ENCODE assay signal across 21 mouse cellular contexts in the genomic region with DNA sequence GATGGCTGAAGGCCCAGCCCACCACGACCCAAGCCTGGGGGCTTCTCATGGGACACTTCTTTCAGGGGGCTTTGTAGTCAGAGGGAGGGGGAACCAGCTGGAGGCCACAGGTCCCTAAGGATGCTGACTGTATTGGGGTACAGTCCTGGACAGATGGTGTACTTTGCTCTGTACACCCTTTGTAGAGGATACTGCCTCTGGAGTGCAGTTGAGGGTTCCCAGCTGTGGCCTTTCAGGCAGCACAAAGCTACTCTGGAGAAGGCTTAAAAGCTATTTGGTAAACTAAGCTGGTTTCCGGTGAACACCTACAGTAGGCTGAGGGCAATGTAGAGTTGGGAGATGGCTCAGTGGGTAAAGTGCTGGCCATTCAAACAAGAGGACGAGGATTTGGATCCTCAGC.
A peak's percentile ranks its signal among the peaks of the same experiment; 100 is the strongest.
DNase-seq lines count a peak whose midpoint lies in the region; ATAC-seq and TF ChIP-seq lines count a peak whose summit lies in the region.
"Had no signal": no experiment of that assay in that cellular context is flagged by ENCODE, and none has a peak within 500 bp of the region (broad histone marks: within the 10 kb centered on the region; RNA-seq: fewer than 3 reads in every experiment).

No protein-coding gene starts in this region.

- H3K4me2 ChIP-seq in heart, embryonic 12.5 days: no peak overlapping the region
- no peak overlapping the region for H3K4me2 ChIP-seq in lung, embryonic 16.5 days (ENCODE audit: low read depth, low read length)
- H3K4me2 ChIP-seq in embryonic facial prominence, embryonic 12.5 days (replicated peaks): no peak overlapping the region
- no peak overlapping the region for H3K4me2 ChIP-seq in kidney, embryonic 16.5 days (replicated peaks; ENCODE audit: low read depth, low read length)
- H3K4me2 ChIP-seq in kidney, embryonic 15.5 days: no peak overlapping the region
- H3K4me2 ChIP-seq: heart, embryonic 13.5 days; hindbrain, embryonic 14.5 days; limb, embryonic 15.5 days; midbrain, embryonic 13.5 days; neural tube, embryonic 12.5 days had no signal

- TF ChIP-seq CTCF in lung, adult 2 months (IDR thresholded peaks at IDR 0.05; ENCODE audit: insufficient read depth, low read length): no peak

- no peak for ATAC-seq in heart, embryonic 12.5 days (ENCODE audit: insufficient number of reproducible peaks, low FRiP score)
- peak; percentile 76 for ATAC-seq in lung, embryonic 16.5 days (ENCODE audit: low read depth)
- 0 out of 2 replicates have a peak, but pooled peaks have one; percentile 36 for ATAC-seq in embryonic facial prominence, embryonic 12.5 days (ENCODE audit: insufficient number of reproducible peaks, insufficient read depth, low FRiP score, low TSS enrichment)
- ATAC-seq in kidney, embryonic 16.5 days (ENCODE audit: low FRiP score, low TSS enrichment): no peak
- no peak for ATAC-seq in kidney, embryonic 15.5 days (replicated peaks; ENCODE audit: low FRiP score)
- ATAC-seq: midbrain, embryonic 13.5 days had no signal

- WGBS in heart, embryonic 12.5 days: 72% methylated on average over 3 of the region's 3 CpGs
- WGBS in lung, embryonic 16.5 days: 47% methylated on average over 3 of the region's 3 CpGs
- WGBS in lung, adult 2 months: 63% methylated on average over 3 of the region's 3 CpGs
- 74% methylated on average over 3 of the region's 3 CpGs for WGBS in embryonic facial prominence, embryonic 12.5 days
- WGBS in kidney, embryonic 16.5 days: 68% methylated on average over 3 of the region's 3 CpGs
- WGBS in kidney, embryonic 15.5 days: 80% methylated on average over 3 of the region's 3 CpGs

- H3K4me1 ChIP-seq in heart, embryonic 12.5 days (replicated peaks): peaks cover 28% of the 10 kb centered on the region
- H3K4me1 ChIP-seq in lung, embryonic 16.5 days (replicated peaks; ENCODE audit: control insufficient read depth, insufficient read depth, low read length): peaks cover 29% of the 10 kb centered on the region
- H3K4me1 ChIP-seq in lung, adult 2 months (ENCODE audit: control insufficient read depth, insufficient read depth, low read length): peaks cover 6% of the 10 kb centered on the region; the same call in 1 of the 2 replicates
- H3K4me1 ChIP-seq in embryonic facial prominence, embryonic 12.5 days: 0 out of 2 replicates have a peak, but pooled peaks cover 12% of the 10 kb centered on the region
- H3K4me1 ChIP-seq in kidney, embryonic 16.5 days (ENCODE audit: insufficient read depth, low read length): peaks cover 14% of the 10 kb centered on the region; the same call in 1 of the 2 replicates
- H3K4me1 ChIP-seq in kidney, embryonic 15.5 days: peaks cover 22% of the 10 kb centered on the region

- no peak overlapping the region for H3K4me3 ChIP-seq in heart, embryonic 12.5 days
- no peak overlapping the region for H3K4me3 ChIP-seq in lung, embryonic 16.5 days (ENCODE audit: low read length)
- no peak overlapping the region for H3K4me3 ChIP-seq in lung, adult 2 months (replicated peaks; ENCODE audit: extremely low read depth, low read depth, low read length)
- H3K4me3 ChIP-seq in embryonic facial prominence, embryonic 12.5 days: no peak overlapping the region
- H3K4me3 ChIP-seq in kidney, embryonic 16.5 days (ENCODE audit: low read length): no peak overlapping the region
- H3K4me3 ChIP-seq in kidney, embryonic 15.5 days (replicated peaks): no peak overlapping the region
- H3K4me3 ChIP-seq: heart, embryonic 13.5 days; limb, embryonic 15.5 days; midbrain, embryonic 13.5 days; neural tube, embryonic 12.5 days had no signal

- H3K36me3 ChIP-seq in heart, embryonic 12.5 days: no peaks in the 10 kb centered on the region
- no peaks in the 10 kb centered on the region for H3K36me3 ChIP-seq in lung, embryonic 16.5 days (ENCODE audit: control insufficient read depth, insufficient read depth, low read length)
- no peaks in the 10 kb centered on the region for H3K36me3 ChIP-seq in embryonic facial prominence, embryonic 12.5 days
- H3K36me3 ChIP-seq in kidney, embryonic 16.5 days (ENCODE audit: insufficient read depth, low read length): no peaks in the 10 kb centered on the region
- no peaks in the 10 kb centered on the region for H3K36me3 ChIP-seq in kidney, embryonic 15.5 days
- H3K36me3 ChIP-seq: heart, embryonic 13.5 days; limb, embryonic 15.5 days; midbrain, embryonic 13.5 days; neural tube, embryonic 12.5 days had no signal

- H3K27ac ChIP-seq in heart, embryonic 12.5 days (ENCODE audit: poor library complexity, severe bottlenecking): no peak overlapping the region
- no peak overlapping the region for H3K27ac ChIP-seq in lung, embryonic 16.5 days (ENCODE audit: low read length)
- H3K27ac ChIP-seq in embryonic facial prominence, embryonic 12.5 days: no peak overlapping the region
- H3K27ac ChIP-seq in kidney, embryonic 16.5 days (ENCODE audit: low read length): no peak overlapping the region
- no peak overlapping the region for H3K27ac ChIP-seq in kidney, embryonic 15.5 days
- H3K27ac ChIP-seq: heart, embryonic 13.5 days; hindbrain, embryonic 14.5 days; limb, embryonic 15.5 days; liver, embryonic 14.5 days; midbrain, embryonic 13.5 days; neural tube, embryonic 12.5 days had no signal

- no peaks in the 10 kb centered on the region for H3K27me3 ChIP-seq in heart, embryonic 12.5 days (replicated peaks)
- H3K27me3 ChIP-seq in lung, embryonic 16.5 days (ENCODE audit: control insufficient read depth, insufficient read depth, low read depth, low read length): no peaks in the 10 kb centered on the region
- H3K27me3 ChIP-seq in embryonic facial prominence, embryonic 12.5 days: no peaks in the 10 kb centered on the region
- H3K27me3 ChIP-seq in kidney, embryonic 16.5 days (ENCODE audit: insufficient read depth, low read length): no peaks in the 10 kb centered on the region
- no peaks in the 10 kb centered on the region for H3K27me3 ChIP-seq in kidney, embryonic 15.5 days
- H3K27me3 ChIP-seq: heart, embryonic 13.5 days; limb, embryonic 15.5 days; midbrain, embryonic 13.5 days; neural tube, embryonic 12.5 days had no signal

- no peak for TF ChIP-seq POLR2A in lung, adult 2 months (IDR thresholded peaks at IDR 0.05; ENCODE audit: borderline replicate concordance, extremely low read depth, low read depth, low read length)

- H3K9ac ChIP-seq in heart, embryonic 12.5 days: no peak overlapping the region
- H3K9ac ChIP-seq in lung, embryonic 16.5 days (ENCODE audit: low read length): no peak overlapping the region
- no peak overlapping the region for H3K9ac ChIP-seq in embryonic facial prominence, embryonic 12.5 days
- H3K9ac ChIP-seq in kidney, embryonic 16.5 days (replicated peaks; ENCODE audit: low read length): no peak overlapping the region
- no peak overlapping the region for H3K9ac ChIP-seq in kidney, embryonic 15.5 days
- H3K9ac ChIP-seq: heart, embryonic 13.5 days; hindbrain, embryonic 14.5 days; limb, embryonic 15.5 days; liver, embryonic 14.5 days; midbrain, embryonic 13.5 days; neural tube, embryonic 12.5 days had no signal

- H3K9me3 ChIP-seq in heart, embryonic 12.5 days (replicated peaks): no peaks in the 10 kb centered on the region
- H3K9me3 ChIP-seq in lung, embryonic 16.5 days (ENCODE audit: control insufficient read depth, low read length): no peaks in the 10 kb centered on the region
- H3K9me3 ChIP-seq in embryonic facial prominence, embryonic 12.5 days: no peaks in the 10 kb centered on the region
- no peaks in the 10 kb centered on the region for H3K9me3 ChIP-seq in kidney, embryonic 16.5 days (ENCODE audit: low read length)
- no peaks in the 10 kb centered on the region for H3K9me3 ChIP-seq in kidney, embryonic 15.5 days (replicated peaks)
- H3K9me3 ChIP-seq: heart, embryonic 13.5 days; limb, embryonic 15.5 days; midbrain, embryonic 13.5 days; neural tube, embryonic 12.5 days had no signal

- peak; percentile 75 for DNase-seq in heart, adult 11 months
- no peak for DNase-seq in lung, adult 2 months
- peak; percentile 44 for DNase-seq in lung, postnatal 10 days
- DNase-seq: adrenal gland, postnatal 36 days; cerebellum, adult 9-10 months; heart, adult 18-20 months; heart, postnatal 14 days; kidney, adult 11 months; kidney, postnatal 10 days; left cerebral cortex, postnatal 4 days had no signal

Comparison
In these comparisons a context has a peak if more than half of its experiments do, and no peak if none do; other contexts are left out.
1. ATAC-seq: peak in lung, embryonic 16.5 days (single experiment) and embryonic facial prominence, embryonic 12.5 days (single experiment); none in heart, embryonic 12.5 days (single experiment), kidney, embryonic 16.5 days (single experiment) and kidney, embryonic 15.5 days (single experiment).